Mouse (Mus musculus): ENCODE measurements around the gene Nr3c2. TPM values are rescaled to one million over a fixed set of nuclear protein-coding genes. Genes with fewer than 3 reads are reported as not detected.

Gene Nr3c2
- total and polyA plus RNA-seq, 3 experiments, result 0.12 to 0.30 TPM; not detected in 1

- no peak overlapping the region for H3K27ac ChIP-seq (ENCODE audit: insufficient read depth, low read depth)
- H3K27me3 ChIP-seq (replicated peaks), result no peaks in the 10 kb centered on the region
- TF ChIP-seq MAZ (IDR thresholded peaks at IDR 0.05; ENCODE audit: low read depth, low read length) (no peak), ELF1 (IDR thresholded peaks at IDR 0.05; ENCODE audit: low read depth, low read length) (no peak), NELFE (IDR thresholded peaks at IDR 0.05; ENCODE audit: low read depth, low read length) (no peak), JUN (IDR thresholded peaks at IDR 0.05; ENCODE audit: insufficient read depth, low read depth, low read length) (no peak), KAT2A (IDR thresholded peaks at IDR 0.05; ENCODE audit: insufficient replicate concordance, low read length) (no peak), MYC (IDR thresholded peaks at IDR 0.05; ENCODE audit: low read depth, low read length) (no peak), POLR2AphosphoS2 (IDR thresholded peaks at IDR 0.05; ENCODE audit: low read depth, low read length) (no peak), ZNF384 (IDR thresholded peaks at IDR 0.05; ENCODE audit: low read depth, low read length) (no peak), MAFK (IDR thresholded peaks at IDR 0.05; ENCODE audit: insufficient replicate concordance, low read length) (no peak), RCOR1 (conservative IDR thresholded peaks at IDR 0.05; ENCODE audit: low read depth, low read length) (no peak), POLR2A (IDR thresholded peaks at IDR 0.05; ENCODE audit: low read depth, low read length) (no peak), RAD21 (IDR thresholded peaks at IDR 0.05; ENCODE audit: low read depth, low read length) (no peak), PAX5 (IDR thresholded peaks at IDR 0.05; ENCODE audit: low read length) (no peak), UBTF (IDR thresholded peaks at IDR 0.05; ENCODE audit: low read depth, low read length) (no peak)
- H3K9me3 ChIP-seq (replicated peaks; ENCODE audit: low read length), result peaks cover 5% of the 10 kb centered on the region
- H3K36me3 ChIP-seq (replicated peaks in 1 of 2; ENCODE audit: control insufficient read depth in 1 of 2, insufficient read depth in 1 of 2, low read length in 1 of 2), result no peaks in the 10 kb centered on the region
- dilution Hi-C loops (cut with MboI; ENCODE audit: extremely low pct_ligation_motif_present, extremely low pct_unique_long_range_greater_than_20kb, low sequenced_read_pairs) (no loop called here), in situ Hi-C loops (cut with MboI; ENCODE audit: low pct_ligation_motif_present, low pct_unique_long_range_greater_than_20kb, low sequenced_read_pairs) (no loop called here)
- no peak for DNase-seq (ENCODE audit: extremely low read depth)
- H3K4me2 ChIP-seq (ENCODE audit: insufficient read depth, low read depth, poor library complexity, severe bottlenecking), result no peak overlapping the region
- H3K79me2 ChIP-seq (replicated peaks; ENCODE audit: control insufficient read depth, extremely low read depth, insufficient read depth, poor library complexity, severe bottlenecking), result no peaks in the 10 kb centered on the region
- no peak overlapping the region for H3K9ac ChIP-seq (ENCODE audit: insufficient read depth, low read depth)
- H3K4me1 ChIP-seq (ENCODE audit: control insufficient read depth in 1 of 2, insufficient read depth in 2 of 2), result no peaks in the 10 kb centered on the region
- no peak overlapping the region for H3K4me3 ChIP-seq (replicated peaks in 1 of 3; ENCODE audit: low read depth in 2 of 3, low read length in 2 of 3, poor library complexity in 1 of 3)
Observed at GRCm38 (mm10) chr8:77267941-77268405, 368.7 kb downstream of the Nr3c2 start.

GRCm38 (mm10) chr8:77272136-77272535, 372.9 kb downstream of the Nr3c2 start:
- in situ Hi-C loops (cut with MboI; ENCODE audit: low pct_ligation_motif_present, low pct_unique_long_range_greater_than_20kb, low sequenced_read_pairs), result no loop called here
- Histone ChIP-seq H3K27me3 (replicated peaks) (no peaks in the 10 kb centered on the region), H3K27ac (ENCODE audit: insufficient read depth, low read depth) (no peak overlapping the region), H3K9ac (ENCODE audit: insufficient read depth, low read depth) (no peak overlapping the region), H3K4me2 (ENCODE audit: insufficient read depth, low read depth, poor library complexity, severe bottlenecking) (no peak overlapping the region), H3K36me3 (replicated peaks in 1 of 2; ENCODE audit: control insufficient read depth in 1 of 2, insufficient read depth in 1 of 2, low read length in 1 of 2) (peaks cover 0 to 2% of the 10 kb centered on the region in 2 experiments), H3K4me1 (ENCODE audit: control insufficient read depth in 1 of 2, insufficient read depth in 2 of 2) (no peaks in the 10 kb centered on the region), H3K4me3 (replicated peaks in 1 of 3; ENCODE audit: low read depth in 2 of 3, low read length in 2 of 3, poor library complexity in 1 of 3) (no peak overlapping the region), H3K9me3 (replicated peaks; ENCODE audit: low read length) (peaks cover 5% of the 10 kb centered on the region), H3K79me2 (replicated peaks; ENCODE audit: control insufficient read depth, extremely low read depth, insufficient read depth, poor library complexity, severe bottlenecking) (no peaks in the 10 kb centered on the region)
- TF ChIP-seq POLR2AphosphoS2 (IDR thresholded peaks at IDR 0.05; ENCODE audit: low read depth, low read length) (no peak), ZNF384 (IDR thresholded peaks at IDR 0.05; ENCODE audit: low read depth, low read length) (no peak), CHD2 (IDR thresholded peaks at IDR 0.05; ENCODE audit: low read length) (no peak), JUND (conservative IDR thresholded peaks at IDR 0.05; ENCODE audit: low read depth, low read length) (no peak), MAFK (IDR thresholded peaks at IDR 0.05; ENCODE audit: insufficient replicate concordance, low read length) (no peak), KAT2A (IDR thresholded peaks at IDR 0.05; ENCODE audit: insufficient replicate concordance, low read length) (no peak), BHLHE40 (IDR thresholded peaks at IDR 0.05; ENCODE audit: low read depth, low read length) (no peak), POLR2A (IDR thresholded peaks at IDR 0.05; ENCODE audit: low read depth, low read length) (no peak), USF2 (conservative IDR thresholded peaks at IDR 0.05; ENCODE audit: low read depth, low read length) (no peak), MAX (IDR thresholded peaks at IDR 0.05; ENCODE audit: low read length) (no peak)
- DNase-seq (ENCODE audit: extremely low read depth), result no peak
- dilution Hi-C loops (cut with MboI; ENCODE audit: extremely low pct_ligation_motif_present, extremely low pct_unique_long_range_greater_than_20kb, low sequenced_read_pairs), result no loop called here

Data from CH12.LX (cell line).